Mouse (Mus musculus): ENCODE results near the gene Bglap. TPM values are rescaled to one million over a fixed set of nuclear protein-coding genes. Genes with fewer than 3 reads are reported as not detected.

Gene Bglap
- not detected for total RNA-seq (2023)

GRCm38 (mm10) chr3:88384364-88384763 lies at the start of gene Bglap:
Gene Bglap, minus strand, starts transcription at chr3:88384464.

DNA sequence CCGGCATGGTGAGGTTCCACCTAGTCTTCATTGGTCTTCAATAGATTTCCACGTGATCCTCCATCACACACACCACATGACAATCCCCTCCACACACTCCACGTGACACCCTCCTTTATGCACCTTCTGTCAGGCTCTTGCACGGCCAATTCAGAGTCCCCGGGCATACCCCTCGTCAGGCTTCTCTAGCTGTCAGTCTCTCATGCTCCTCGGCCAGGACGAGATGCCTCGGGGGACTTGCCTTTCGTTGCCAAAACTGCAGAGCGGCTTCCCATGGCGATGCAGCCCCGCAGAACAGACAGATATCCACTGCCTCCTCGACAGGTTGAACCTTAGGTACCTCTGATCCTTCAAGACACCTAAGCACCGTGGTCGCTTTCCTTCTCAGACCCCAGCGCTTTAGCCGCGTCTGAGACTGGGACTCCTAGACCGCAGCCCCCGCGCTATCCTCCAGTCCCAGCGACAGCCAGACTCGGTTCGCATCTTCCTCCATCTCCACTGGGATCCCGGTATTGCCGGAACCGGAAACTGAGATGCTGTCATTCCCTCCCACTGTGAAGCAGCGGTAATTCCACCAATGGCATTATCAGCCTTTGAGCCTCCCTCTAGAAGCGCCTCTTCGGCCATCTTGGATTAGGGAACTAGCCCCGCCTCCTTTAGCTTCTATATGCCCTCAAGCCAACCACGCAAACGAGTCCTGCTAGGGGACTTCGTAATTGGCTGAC lies 40.5 kb upstream of the Bglap start, which contains the start of gene Slc25a44:
TSS of gene Slc25a44 (minus strand) at position 535 of the 725 bp plus-strand sequence.

GRCm38 (mm10) chr3:88409741-88410644 lies 25.7 kb upstream of the Bglap start, which contains the start of gene Pmf1:
Gene Pmf1, minus strand, starts transcription at chr3:88410331.

GRCm38 (mm10) chr3:88378599-88378998 lies 5.7 kb downstream of the Bglap start, which contains the start of gene Bglap2:
Gene Bglap2, minus strand, starts transcription at chr3:88378699.

DNA sequence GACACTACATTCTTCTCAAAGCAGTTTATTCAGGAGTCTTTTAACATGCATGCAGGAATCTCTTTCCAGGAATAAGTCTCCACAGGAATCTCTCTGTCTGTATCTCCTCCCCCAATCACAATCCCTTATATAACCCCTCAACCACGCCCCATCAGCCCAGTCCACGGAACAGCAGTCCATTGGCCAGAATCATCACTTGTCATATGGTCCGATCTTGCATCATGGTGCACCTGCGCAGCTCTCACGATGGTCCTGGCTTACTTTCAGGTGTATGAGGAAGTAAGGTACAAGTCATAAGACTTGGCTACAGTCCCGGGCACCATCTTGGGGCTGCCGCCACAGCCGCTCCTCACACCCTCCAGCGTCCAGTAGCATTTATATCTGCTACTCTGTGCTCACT lies 11.6 kb downstream of the Bglap start, which contains the start of gene Bglap3:
TSS of gene Bglap3 (minus strand) at position 101 of the 400 bp plus-strand sequence.

DNA sequence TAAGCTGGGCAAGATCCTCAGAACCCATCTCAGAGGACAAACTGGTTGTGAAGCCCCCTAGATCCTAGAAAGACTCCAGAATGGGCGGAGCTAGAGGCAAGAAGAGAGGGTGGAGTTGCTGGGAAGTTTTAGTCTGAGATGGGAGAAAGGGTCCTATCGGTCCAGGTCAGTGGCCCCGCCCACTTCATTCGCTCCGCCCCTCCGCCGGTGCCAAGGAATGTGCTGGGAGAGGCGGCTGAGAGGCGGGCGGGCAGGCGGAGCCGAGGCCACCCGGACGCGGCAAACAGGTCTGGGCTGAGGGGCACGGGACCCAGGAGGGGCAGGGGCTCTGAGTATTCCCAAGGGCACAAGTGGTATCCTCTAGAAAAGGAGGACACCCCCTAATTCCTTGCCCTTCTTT lies 19.9 kb downstream of the Bglap start, which contains the start of gene Paqr6:
TSS of gene Paqr6 (plus strand) at position 248 of the 400 bp plus-strand sequence.

DNA sequence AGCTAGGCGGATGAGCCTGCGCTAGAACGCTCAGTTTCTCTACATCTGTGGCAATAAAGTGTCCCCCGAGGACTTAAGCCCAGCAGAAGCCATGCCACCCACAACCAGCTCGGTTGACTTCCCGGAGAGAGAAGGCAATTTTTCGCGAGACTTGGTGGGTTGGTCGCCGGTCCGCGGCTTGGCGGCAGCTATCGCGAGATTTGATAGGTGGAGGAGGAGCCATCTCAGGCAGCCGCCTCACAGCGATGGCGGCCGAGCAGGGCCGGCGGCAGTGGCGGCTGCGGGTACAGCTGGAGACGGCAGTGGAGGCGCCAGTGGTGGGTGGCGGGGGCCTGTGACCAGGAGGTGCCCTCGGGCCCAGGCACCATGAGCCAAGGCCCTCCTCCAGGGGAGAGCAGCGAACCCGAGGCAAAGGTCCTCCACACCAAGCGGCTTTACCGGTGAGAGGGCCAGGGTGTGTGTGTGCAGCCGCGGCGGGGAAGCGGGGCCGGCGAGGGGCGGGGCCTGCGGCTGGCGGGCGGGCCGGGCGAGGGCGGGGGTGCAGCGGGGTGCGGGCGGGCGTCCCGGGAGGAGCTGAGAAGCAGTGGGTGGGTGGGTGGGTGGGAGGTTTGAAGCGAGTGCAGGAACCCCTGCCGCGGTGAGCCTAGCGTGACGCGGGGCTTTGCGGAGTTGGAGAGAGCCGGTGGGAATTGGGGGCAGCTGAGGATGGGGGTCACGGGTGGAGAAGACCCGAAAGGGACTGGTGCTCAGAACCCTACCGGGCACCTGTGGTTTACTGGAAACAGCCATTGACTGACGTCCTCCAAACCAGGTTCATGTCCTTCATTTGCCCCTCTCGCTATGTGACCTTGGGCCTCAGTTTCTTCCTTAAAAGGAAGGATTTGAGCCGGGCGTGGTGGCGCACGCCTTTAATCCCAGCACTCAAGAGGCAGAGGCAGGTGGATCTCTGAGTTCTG lies 47.9 kb downstream of the Bglap start, which contains the start of the genes Tmem79 and Smg5:
TSS of gene Tmem79 (minus strand) at position 91 of the 956 bp plus-strand sequence.
TSS of gene Smg5 (plus strand) at position 203 of the 956 bp plus-strand sequence.

Other genes starting within 250 kb of the Bglap start
- gene Mef2d, start 242.1 kb downstream of the Bglap start, total RNA-seq (2023) = 345 TPM
- not detected for gene Rhbg, start 129.8 kb downstream of the Bglap start, total RNA-seq (2023)
- gene Gm38392, start 97.3 kb downstream of the Bglap start, total RNA-seq (2023) = not detected
- 4.2 TPM for gene Tsacc, start 87.5 kb downstream of the Bglap start, total RNA-seq (2023)
- gene Cct3, start 87.3 kb downstream of the Bglap start, total RNA-seq (2023) = 188 TPM
- gene Glmp, start 59.4 kb downstream of the Bglap start, total RNA-seq (2023) = 116 TPM
- gene Tmem79, start 48.3 kb downstream of the Bglap start, total RNA-seq (2023) = 2.6 TPM
- gene Smg5, start 48.2 kb downstream of the Bglap start, total RNA-seq (2023) = 136 TPM
- 3.7 TPM for gene Paqr6, start 19.9 kb downstream of the Bglap start, total RNA-seq (2023)
- gene Bglap3, start 11.7 kb downstream of the Bglap start, total RNA-seq (2023) = not detected
- not detected for gene Bglap2, start 5.8 kb downstream of the Bglap start, total RNA-seq (2023)
- 42.3 TPM for gene Pmf1, start 25.9 kb upstream of the Bglap start, total RNA-seq (2023)
- 16.3 TPM for gene Slc25a44, start 40.7 kb upstream of the Bglap start, total RNA-seq (2023)
- gene Sema4a, start 76.7 kb upstream of the Bglap start, total RNA-seq (2023) = 98.8 TPM
- 27.9 TPM for gene Lmna, start 125.5 kb upstream of the Bglap start, total RNA-seq (2023)
- 3.0 TPM for gene Mex3a, start 147.9 kb upstream of the Bglap start, total RNA-seq (2023)
- not detected for gene Rab25, start 163.8 kb upstream of the Bglap start, total RNA-seq (2023)
- gene Lamtor2, start 168.6 kb upstream of the Bglap start, total RNA-seq (2023) = 78.7 TPM
- gene Ubqln4, start 169.3 kb upstream of the Bglap start, total RNA-seq (2023) = 50.1 TPM
- gene Ssr2, start 191.4 kb upstream of the Bglap start, total RNA-seq (2023) = 78.1 TPM
- 165 TPM for gene Arhgef2, start 221.5 kb upstream of the Bglap start, total RNA-seq (2023)